Mouse (Mus musculus) B cell, adult 2 months (primary cell): ENCODE measurements around the gene Cd47.
A peak's percentile ranks its signal among the peaks of the same experiment; 100 is the strongest.
"Not testable (repeated sequence)": the region's sequence is repeated elsewhere in the genome, so short reads cannot be mapped to it uniquely, and the experiment has no call there.

ENCODE experiments used
- DNase-seq, 2 experiments: peaks; one replicate each; pipeline ENCODE4 v3.0.0; 2022

Gene Cd47

DNA sequence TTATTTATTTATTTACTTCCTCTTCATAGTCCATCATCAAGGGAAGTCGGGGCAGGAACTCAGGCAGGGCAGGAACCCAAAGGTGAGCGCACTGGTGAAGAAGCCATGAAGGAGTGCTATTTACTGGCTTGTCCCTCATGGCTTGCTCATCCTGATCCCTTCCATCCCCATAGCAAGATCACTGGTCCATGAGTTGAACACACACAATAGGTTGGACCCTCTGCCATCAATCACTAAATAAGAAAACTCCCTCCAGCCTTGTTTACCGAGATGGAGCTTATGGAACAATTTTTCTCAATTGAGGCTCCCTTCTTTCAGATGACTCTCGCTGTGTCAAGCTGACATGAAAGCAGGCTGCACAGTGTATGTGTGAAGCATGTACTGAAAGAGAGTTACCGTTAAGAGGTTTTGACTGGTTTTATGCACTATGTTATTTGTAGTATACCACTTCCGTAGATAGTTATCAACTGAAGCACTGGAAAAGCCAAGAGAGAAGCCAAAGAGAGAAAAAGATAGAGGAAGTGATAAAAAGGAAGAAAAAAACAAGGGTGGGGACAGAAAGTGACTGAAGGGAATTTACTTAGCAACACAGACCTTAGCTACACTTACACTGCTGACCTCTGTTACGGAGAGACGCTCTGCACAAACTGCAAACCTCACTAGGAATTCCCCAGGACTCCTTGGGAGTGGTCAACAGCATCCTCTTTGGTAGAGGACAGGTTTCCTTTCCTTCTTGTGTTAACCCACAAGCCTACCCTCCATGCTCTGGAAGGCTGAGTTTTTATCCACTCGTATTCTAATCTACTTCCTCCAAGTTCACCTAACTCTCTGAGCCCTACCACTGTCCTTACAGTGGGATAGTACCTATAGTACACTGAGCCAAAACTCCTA lies 9.5 kb upstream of the Cd47 start:
- peak in 1 of 2 experiments; percentile 35 for DNase-seq

DNA sequence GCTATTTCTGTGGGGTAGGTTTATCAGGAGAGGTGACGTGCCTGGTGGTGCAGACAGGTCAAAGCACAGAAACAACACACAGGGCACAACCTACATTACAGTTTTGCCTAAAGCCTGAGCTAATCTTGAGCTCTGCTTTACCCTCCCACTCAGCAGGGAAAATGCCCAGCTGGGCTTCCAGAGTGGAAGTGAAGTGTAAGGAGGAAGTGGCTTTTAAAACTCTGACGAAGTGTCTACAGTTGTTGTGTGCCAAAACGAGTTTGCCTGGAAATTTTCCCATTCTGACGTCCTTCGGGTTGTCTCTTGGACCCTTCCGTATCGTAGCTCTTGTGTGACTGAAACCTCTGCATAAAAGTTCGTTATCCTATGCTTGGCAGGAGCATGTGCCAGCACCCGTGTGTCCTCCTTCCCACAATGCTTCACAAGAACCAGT lies 7.9 kb upstream of the Cd47 start:
- no peak for DNase-seq

DNA sequence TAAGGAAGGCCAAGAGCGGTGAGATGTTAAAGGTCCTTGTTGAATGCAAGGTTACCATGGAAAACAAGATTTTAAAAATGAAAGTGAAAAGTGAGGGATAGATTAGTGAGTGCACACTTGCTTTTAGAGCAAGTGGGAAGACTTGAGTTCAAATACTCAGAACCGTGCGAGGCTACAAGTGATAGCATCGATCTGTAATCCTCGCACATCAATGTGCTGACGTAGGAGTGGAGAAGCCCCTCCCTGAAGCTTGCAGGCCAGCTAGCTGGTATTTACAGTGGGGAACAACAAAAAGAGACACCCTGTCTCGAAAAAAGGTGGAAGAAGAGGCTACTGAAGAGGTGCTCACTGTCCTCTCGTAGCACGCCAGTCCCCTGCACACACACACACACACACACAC lies 6.7 kb upstream of the Cd47 start:
- no peak for DNase-seq

DNA sequence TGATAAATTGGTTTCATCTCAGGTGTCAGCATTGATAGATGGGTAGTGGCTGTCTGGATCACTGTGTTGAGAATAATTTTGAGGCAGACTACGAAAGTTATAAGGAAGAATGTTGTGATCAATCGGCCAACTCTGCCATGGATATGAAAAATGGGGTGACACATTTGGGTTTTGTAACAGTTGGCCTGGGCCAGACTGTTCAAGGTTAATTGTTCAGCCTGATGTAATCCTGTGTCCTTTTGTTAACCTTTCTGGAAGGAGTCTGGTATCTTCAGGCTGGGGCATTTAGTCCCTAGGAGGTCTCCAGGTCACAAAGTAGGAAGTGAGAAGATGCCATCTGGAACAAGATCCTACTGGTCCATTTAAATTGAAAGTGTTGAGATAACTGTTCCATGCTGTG lies 4.1 kb upstream of the Cd47 start:
- no peak for DNase-seq

DNA sequence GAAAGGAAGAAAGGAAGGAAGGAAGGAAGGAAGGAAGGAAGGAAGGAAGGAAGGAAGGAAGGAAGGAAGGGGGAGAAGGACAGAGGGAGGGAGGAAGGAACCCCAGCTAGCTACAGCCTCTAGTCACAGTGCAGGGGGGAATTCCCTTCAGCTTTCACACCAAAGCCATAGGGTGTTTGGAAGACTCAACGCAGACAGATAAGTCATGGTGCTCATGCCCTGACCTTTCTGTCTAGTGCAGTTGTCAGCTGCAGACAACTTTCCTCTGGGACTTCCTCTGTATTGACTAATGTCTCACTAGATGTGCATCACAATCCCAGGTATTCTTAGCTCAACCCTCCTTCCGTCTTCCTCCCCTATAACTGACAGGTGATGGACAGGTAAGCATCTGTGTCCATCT lies 3.4 kb upstream of the Cd47 start:
- peak in 1 of 2 experiments; percentile 21 for DNase-seq

DNA sequence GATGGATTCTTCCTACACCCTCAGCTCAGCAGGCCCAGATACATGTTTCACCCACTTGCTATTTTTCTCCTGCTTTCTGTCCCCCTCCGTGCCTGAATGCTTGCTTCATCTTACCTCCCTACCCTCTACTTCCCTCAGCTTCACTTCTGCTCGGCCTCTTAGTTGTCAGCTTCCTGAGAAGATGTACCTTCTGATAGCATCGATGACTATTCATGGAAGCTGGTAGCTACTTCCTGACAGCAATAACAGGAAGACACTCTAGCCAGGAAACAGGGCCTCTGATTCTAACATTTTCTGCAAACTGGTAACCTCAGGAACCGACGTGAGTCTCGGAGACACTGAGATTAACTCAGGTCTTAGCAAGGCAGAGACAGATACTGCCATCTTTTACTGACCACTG lies 1.5 kb upstream of the Cd47 start:
- peak in 1 of 2 experiments; percentile 39 for DNase-seq

DNA sequence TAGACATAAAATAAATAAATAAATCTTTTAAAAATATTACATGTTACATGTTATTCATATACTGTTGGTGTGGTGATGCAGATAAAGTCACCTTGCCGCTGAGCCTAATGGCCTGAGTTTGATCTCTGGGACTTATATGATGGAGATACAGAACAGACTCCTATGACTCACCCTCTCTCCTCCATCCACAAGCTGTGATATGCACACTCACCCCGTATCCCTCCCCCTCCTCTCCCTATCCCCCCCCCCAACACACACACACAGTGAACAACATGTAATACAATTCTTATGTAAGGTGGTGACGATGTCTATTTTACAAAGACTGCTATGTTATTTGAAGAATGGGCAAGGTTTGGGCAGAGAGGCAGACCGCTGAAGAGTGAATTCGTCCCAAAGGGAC lies 663 bp downstream of the Cd47 start:
- DNase-seq, result no peak

DNA sequence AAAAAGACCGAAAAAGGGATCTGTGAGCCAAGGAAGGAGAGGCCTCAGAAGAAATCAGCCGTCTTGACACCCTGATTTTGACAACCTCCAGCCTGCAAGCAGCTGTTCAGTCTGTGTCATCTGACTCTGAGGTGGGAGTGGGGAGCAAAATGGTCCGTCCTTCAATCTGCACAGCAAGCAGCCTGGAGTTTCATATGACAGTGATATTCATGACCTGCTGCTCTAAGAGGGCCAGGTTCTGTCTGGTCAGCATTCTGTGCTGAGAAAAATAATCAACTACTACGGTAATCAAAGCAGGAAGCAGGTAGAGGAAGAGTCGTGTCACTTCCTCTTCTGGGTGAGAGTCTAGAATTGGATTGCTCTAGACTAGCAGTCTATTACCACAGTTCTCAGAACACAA lies 1.1 kb downstream of the Cd47 start:
- DNase-seq, result peak in 1 of 2 experiments; percentile 31

DNA sequence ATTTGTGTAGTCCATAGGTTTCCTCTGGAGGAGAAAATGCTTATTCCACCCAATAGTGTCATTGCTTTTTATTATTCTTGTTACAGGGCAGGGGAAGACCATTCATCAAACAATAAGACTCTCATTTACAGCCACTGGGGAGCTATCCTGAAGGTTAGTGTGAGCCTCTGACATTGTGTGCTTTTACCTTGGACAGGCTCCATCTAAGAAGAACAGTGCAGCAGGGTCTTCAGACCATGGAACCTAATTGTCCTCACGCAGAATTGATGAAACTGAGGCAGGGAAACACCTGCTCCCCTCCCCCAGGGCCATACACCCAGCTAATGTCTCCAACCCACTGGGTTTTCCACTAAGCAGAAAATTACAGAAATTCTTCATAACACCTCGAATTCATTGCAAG lies 2.7 kb downstream of the Cd47 start:
- DNase-seq, result no peak

DNA sequence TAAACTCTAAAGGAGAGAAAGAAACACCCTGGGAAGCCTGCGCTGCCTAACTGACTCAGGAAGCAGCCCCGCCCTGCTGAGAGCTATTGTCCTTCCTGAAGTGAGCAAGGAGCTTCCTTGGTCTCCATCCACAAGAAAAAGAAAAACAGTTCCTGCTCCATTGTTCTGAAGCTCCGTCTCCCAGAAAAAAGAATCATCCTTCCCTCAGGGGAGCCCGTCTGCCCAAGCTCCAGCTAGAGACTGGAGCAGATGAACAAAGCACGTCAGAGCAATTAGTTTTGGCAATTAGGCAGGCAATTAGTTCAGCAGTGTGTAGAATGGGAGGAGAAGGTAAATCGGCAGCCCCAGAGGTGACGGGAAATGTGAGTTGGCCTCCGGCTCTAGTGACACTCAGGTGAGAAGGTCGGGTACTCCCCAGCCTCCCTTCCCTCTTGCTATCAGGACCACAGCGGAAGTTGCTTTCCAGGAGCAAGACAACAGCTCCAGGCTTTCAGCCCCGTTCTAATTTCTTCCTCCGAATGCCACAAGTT lies 3.7 kb downstream of the Cd47 start:
- no peak for DNase-seq

DNA sequence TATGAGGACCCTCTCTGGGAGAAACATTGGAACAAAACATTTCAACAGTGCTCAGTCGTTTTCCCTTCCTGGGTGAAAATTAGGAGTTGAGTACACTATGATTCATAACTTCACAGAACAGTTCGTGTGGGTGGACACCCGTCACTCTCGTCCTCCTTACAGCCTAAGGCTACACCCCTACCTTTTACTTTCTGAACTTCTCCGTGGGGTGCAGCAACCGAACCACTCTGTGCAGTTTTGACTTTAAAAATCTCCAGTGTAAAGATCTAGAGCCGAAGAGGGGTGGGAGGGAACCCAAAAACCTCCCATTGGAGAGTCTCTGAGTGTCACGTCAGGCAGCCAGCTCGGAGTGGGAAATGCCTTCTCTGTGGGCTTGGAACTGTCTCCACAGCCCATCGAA lies 6.6 kb downstream of the Cd47 start:
- DNase-seq, result no peak

DNA sequence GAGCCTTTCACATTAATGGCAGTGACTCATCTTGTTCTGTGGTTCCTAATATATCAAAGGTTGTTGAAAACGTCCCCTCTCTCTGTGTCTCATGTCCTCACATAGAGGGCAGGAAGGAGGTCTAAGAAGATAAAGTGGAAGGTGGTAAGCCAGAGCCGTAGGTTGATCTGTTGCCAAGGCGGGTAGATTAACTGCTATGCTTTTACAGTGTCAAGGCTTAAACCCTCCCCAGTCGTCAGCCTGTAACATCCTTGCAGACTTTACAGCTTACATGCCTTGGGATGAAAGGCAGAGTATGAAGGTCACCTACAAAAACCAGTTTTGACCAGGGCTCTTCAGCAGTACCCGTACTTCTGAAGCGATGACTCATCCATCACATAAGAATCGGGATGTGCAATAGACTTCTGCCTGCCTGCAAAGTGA lies 7.1 kb downstream of the Cd47 start:
- DNase-seq, result no peak

DNA sequence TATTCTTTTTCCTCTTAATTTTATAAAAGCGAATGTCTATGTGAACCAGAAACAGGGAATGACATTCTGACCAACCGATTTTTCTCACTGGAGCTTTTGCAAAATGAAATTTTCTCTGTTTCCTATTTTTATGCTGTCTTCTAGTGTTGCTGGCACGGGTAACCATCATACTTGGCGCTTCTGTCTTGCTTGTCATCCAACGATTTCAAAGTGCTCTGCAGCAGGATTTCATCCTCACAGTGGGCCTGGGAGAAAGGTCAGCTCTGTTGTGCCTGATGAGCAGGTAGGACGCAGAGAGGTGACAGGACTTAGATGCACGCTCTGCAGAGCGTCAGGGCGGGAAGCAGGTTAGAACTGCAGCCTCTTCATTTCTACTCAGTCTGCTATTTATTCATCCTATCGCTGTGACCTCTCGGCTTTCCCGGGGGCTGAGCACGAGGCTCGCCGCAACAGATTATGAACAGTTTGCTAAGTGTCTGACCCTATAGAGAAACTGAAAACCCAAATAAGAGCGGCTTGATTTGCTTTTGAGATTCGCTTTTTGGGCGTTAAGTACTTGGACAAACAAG lies 7.6 kb downstream of the Cd47 start:
- DNase-seq, result no peak

DNA sequence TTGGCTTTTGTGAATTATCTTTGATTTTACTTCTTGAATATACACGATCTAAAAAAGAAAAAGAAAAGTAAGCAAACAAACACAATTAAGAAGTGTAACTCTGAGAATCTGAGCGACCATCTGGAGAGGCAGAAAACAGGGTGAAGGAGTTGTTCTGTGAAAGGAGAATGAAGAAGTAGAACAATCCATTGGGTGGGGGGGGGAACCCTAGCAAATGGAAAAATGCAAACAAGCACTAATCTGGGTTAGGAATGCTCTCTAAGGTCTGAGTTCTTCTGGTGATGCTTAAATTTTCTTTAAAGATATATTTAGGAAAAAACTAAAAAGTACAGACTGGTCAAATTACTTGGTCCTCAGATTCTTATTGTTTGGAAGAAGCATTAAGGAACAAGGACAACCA lies 11.6 kb downstream of the Cd47 start:
- DNase-seq, result no peak

DNA sequence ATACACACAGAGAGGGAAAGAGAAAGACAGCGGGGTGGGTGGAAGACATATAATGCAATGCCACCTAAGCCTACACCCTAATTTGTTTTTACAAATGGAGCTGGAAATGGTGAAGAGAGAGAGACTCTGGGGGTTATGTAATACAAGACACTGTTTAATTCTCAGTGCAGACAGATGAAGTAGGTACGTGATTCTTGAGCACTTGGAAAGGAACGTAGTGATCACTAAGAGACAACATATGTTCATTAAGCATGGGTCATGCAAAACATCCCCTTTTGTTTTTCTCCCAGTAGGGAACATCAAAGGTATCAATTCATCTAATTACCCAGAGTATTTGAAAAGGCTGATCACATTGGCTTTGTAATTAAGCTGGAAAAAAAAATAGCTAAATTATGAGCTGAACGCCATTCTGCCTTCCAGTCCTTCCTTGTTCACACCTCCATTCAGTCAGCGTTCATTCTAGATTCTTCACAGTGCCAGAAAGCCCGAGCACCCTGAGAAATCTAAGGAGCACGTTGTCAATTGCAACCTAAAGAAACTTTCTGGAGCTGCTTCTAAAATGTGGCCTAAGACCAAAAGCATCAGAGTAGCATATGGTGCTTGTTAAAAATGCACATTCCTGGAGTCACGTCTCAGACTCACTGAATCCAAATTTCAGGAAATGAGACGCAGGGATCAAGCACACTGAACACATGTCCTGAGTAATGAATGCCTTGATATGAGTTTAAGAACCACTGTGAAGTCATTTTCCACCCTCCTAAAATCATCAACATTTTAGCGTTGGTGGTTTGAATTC lies 12.7 kb downstream of the Cd47 start:
- no peak for DNase-seq

DNA sequence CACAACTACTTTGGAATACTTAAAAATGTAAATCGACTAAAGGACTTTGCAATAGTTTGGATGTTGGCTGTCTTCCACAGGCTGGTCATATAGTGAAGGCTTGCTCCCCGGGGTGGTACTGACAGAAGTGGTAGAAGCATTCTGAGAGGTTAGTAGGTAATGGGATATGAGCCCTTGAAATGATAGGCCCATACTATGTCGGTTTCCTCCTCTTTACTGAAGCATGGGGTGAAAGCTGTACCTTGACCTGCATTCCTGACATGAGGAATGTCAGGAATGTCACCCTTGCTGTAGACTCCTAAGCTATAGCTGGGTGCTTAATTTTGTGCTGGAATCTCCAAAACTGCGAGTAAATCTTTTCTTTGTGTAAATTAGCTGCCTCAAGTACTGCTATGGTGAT lies 14.1 kb downstream of the Cd47 start:
- no peak for DNase-seq

DNA sequence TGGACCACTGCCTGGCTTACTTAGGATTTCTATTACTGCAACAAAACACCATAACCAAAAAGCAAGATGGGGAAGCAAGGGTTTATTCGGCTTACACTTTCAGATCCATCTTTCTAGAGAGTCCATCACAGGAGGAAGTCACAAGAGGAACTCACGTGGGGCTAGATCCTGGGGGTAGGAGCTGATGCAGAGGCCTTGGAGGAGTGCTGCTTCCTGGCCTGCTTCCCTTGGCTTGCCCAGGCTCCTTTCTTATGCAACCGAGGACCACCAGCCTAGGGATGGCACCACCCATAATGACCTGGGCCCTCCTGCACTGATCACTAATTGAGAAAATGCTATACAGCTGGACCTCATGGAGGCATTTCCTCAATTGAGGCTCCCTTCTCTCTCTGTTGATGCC lies 16.6 kb downstream of the Cd47 start:
- DNase-seq, result no peak

DNA sequence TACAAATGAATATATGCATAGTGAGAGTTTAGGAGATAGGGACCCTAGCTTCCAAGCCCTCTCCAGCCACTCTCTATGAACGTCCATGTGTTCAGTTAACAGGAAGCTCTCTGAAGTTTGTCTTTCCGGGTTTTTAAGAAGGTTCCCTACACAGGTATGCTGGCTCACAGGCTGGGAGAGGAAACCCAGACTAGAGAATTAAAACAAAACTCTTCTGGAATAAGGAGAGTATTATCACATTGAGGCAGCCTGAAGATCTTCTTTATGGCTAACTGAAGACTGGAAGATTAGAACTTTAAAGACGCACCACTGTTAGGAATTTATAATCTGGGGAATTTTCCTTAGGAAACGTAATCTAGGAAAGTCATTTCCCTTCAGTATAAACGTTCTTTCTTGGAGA lies 17.8 kb downstream of the Cd47 start:
- no peak for DNase-seq

DNA sequence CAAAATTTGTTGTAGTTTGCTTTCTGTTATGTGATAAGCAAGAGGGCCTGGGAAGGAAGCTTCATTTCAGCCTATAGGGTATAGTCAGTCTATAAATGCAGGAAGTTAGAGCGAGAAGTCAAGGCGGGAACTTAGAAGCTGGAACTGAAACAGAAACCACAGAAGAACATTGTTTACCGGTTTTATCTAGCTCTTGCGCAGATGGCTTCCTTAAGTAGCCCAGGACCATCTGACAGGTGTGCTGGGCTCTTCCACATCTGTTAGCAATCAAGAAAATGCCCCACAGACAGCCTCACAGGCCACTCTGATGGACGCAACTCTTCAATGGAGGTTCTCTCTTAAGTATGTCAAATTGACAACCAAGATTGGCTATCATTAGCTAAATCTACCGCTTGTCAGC lies 18.3 kb downstream of the Cd47 start:
- DNase-seq, result peak; percentile 68 to 69

DNA sequence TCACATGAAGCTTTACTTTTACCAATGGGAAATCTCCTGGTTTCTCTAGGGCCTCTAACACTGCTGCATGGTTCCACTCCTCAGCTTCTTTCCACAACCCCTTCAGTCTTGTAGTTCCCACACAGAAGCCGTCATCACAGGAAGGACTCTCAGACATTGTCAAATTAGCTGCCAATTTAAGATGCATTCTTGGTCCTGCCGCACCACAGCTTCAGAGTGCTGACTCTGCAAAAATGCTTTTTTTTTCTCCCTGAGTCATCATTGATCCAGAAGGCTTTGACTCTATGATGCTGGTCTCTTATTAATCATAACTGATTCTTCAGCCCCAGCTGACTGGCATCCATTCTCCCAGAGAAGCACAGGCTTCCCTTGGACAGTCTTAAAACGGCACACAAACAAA lies 19.2 kb downstream of the Cd47 start:
- DNase-seq, result no peak

DNA sequence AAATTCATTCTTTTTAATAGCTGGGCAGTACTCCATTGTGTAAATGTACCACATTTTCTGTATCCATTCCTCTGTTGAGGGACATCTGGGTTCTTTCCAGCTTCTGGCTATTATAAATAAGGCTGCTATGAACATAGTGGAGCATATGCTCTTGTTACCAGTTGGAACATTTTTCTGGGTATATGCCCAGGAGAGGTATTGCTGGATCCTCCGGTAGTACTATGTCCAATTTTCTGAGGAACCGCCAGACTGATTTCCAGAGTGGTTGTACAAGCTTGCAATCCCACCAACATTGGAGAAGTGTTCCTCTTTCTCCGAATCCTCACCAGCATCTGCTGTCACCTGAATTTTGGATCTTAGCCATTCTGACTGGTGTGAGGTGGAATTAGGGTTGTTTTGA lies 30.6 kb downstream of the Cd47 start:
- DNase-seq, result not testable (repeated sequence)

DNA sequence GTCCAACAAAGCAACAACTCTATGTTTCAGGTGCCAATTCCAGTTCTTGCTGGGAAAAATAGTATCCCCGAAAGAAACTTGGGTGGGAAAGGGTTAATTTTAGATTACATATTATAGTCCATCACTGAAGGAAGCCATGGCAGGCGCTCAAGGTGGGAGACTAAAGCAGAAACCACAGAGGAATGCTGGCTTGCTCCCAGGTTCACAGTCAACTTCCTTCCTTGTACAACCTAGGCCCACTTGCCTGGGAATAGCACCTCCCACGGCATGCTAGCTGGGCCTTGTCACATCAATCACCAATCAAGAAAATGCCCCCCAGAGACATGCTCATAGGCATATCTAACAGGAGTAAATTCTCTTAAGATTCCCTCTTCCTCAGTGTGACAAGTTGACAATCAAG lies 32.0 kb downstream of the Cd47 start:
- no peak for DNase-seq

DNA sequence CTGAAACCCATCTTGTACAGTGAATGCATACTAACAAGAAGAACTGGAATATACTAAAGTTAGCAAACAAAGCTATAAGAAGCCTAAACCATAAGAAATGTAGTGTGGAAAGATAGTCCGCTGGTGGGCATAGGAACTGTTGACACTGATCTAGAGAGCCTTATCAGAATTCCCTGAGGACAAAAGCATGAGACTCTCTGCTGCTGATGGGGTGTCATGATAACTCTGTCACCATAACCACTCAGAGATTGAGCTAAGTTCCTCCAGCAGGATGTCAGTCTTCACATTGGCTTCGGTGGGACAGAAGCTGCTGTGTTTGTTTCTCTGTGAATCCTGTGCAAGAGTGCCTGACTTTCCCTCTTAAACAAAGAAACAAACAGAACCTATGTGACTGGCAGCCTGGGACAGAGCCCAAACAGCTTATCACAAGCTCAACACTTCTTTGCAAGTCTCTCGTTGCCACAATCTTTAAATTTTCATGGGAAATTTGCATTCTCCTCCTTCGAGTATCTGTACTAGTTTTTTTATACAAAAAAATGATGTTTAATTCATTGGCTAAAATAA lies 33.9 kb downstream of the Cd47 start:
- DNase-seq, result no peak
